Mouse (Mus musculus) common myeloid progenitor, adult 5-6 weeks (primary cell): ENCODE measurements around the gene Pigm. TPM values are rescaled to one million over a fixed set of nuclear protein-coding genes. Genes with fewer than 3 reads are reported as not detected.

Experiments used
- total RNA-seq: library from RNA; stranded (forward); fragments of 200-1000, 187-1606 nt; gene quantifications from 2 replicates; pipeline ENCODE4 v1.2.3, GENCODE M21; 2017

The Pigm gene
- total RNA-seq, 1 experiment from 2014 or later = 20.4 TPM

Other genes with a start within 250 kb of the Pigm start
- gene Pex19, start 249.8 kb upstream of the Pigm start, total RNA-seq = 37.1 and 42.2 TPM in 2 replicates
- 157 and 167 TPM in 2 replicates for gene Dcaf8, start 228.5 kb upstream of the Pigm start, total RNA-seq
- 5.8 and 10.1 TPM in 2 replicates for gene Pea15a, start 169.7 kb upstream of the Pigm start, total RNA-seq
- gene Casq1, start 156.7 kb upstream of the Pigm start, total RNA-seq = 0.23 TPM in 1 of 2 replicates, not detected in the other
- gene Atp1a4, start 118.1 kb upstream of the Pigm start, total RNA-seq = not detected in 2 replicates
- gene Igsf8, start 114.9 kb upstream of the Pigm start, total RNA-seq = 18.2 and 20.0 TPM in 2 replicates
- not detected in 2 replicates for gene Atp1a2, start 78.5 kb upstream of the Pigm start, total RNA-seq
- not detected in 2 replicates for gene Kcnj9, start 47.2 kb upstream of the Pigm start, total RNA-seq
- gene Kcnj10, start 35.3 kb upstream of the Pigm start, total RNA-seq = 0.27 and 0.39 TPM in 2 replicates
- not detected in 2 replicates for gene Slamf9, start 98.8 kb downstream of the Pigm start, total RNA-seq
- gene Igsf9, start 105.2 kb downstream of the Pigm start, total RNA-seq = 0.14 and 2.2 TPM in 2 replicates
- 212 and 241 TPM in 2 replicates for gene Tagln2, start 123.5 kb downstream of the Pigm start, total RNA-seq
- 0.32 and 2.0 TPM in 2 replicates for gene Cfap45, start 144.3 kb downstream of the Pigm start, total RNA-seq
- not detected in 2 replicates for gene Vsig8, start 179.4 kb downstream of the Pigm start, total RNA-seq
- gene Slamf8, start 214.0 kb downstream of the Pigm start, total RNA-seq = 0.44 TPM in 1 of 2 replicates, not detected in the other
- gene Fcrl6, start 226.0 kb downstream of the Pigm start, total RNA-seq = not detected in 2 replicates